Mouse (Mus musculus): Measurements from ENCODE around the gene Abat.

Abat gene

GRCm38 (mm10) chr16:8513236-8513906 is at the start of gene Abat:
Gene Abat, plus strand, starts transcription at chr16:8513429.
- DNase-seq (ENCODE audit: low spot score), result peak; percentile 95

- no peak for DNase-seq (ENCODE audit: low spot score)
These were observed 43.1 kb upstream of the Abat start for GRCm38 (mm10) chr16:8470132-8470531.

GRCm38 (mm10) chr16:8470603-8471481 is 42.4 kb upstream of the Abat start, which contains the start of gene Mettl22:
Gene Mettl22, plus strand, starts transcription at chr16:8470788.
- peak; percentile 94 for DNase-seq (ENCODE audit: low spot score)

- DNase-seq (ENCODE audit: low spot score), result no peak
These were observed 25.7 kb upstream of the Abat start for GRCm38 (mm10) chr16:8487396-8488005.

GRCm38 (mm10) chr16:8489340-8489739 is 23.9 kb upstream of the Abat start:
- DNase-seq (ENCODE audit: low spot score), result no peak

- DNase-seq (ENCODE audit: low spot score), result peak; percentile 32
These were observed 21.3 kb upstream of the Abat start for GRCm38 (mm10) chr16:8491743-8492490.

- peak; percentile 90 for DNase-seq (ENCODE audit: low spot score)
These were observed 19.0 kb upstream of the Abat start for GRCm38 (mm10) chr16:8494268-8494667.

- DNase-seq (ENCODE audit: low spot score), result no peak
These were observed 16.3 kb upstream of the Abat start for GRCm38 (mm10) chr16:8496967-8497366.

- DNase-seq (ENCODE audit: low spot score), result no peak
These were observed 9.0 kb upstream of the Abat start for GRCm38 (mm10) chr16:8504271-8504670.

GRCm38 (mm10) chr16:8509894-8510293 is 3.3 kb upstream of the Abat start:
- DNase-seq (ENCODE audit: low spot score), result no peak

- DNase-seq (ENCODE audit: low spot score), result no peak
These were observed 399 bp upstream of the Abat start for GRCm38 (mm10) chr16:8512830-8513229.

- DNase-seq (ENCODE audit: low spot score), result no peak
These were observed 951 bp downstream of the Abat start for GRCm38 (mm10) chr16:8514180-8514579.

- DNase-seq (ENCODE audit: low spot score), result no peak
These were observed 7.3 kb downstream of the Abat start for GRCm38 (mm10) chr16:8520525-8520924.

GRCm38 (mm10) chr16:8521322-8521721 is 8.1 kb downstream of the Abat start:
- no peak for DNase-seq (ENCODE audit: low spot score)

GRCm38 (mm10) chr16:8523480-8524144 is 10.4 kb downstream of the Abat start:
- no peak for DNase-seq (ENCODE audit: low spot score)

- no peak for DNase-seq (ENCODE audit: low spot score)
These were observed 11.1 kb downstream of the Abat start for GRCm38 (mm10) chr16:8524163-8524847.

GRCm38 (mm10) chr16:8525293-8525692 is 12.1 kb downstream of the Abat start:
- DNase-seq (ENCODE audit: low spot score), result no peak

- DNase-seq (ENCODE audit: low spot score), result no peak
These were observed 12.6 kb downstream of the Abat start for GRCm38 (mm10) chr16:8525877-8526276.

GRCm38 (mm10) chr16:8529389-8529788 is 16.2 kb downstream of the Abat start:
- no peak for DNase-seq (ENCODE audit: low spot score)

- DNase-seq (ENCODE audit: low spot score), result no peak
These were observed 16.8 kb downstream of the Abat start for GRCm38 (mm10) chr16:8530018-8530417.

- DNase-seq (ENCODE audit: low spot score), result no peak
These were observed 19.2 kb downstream of the Abat start for GRCm38 (mm10) chr16:8532461-8532860.

All from embryo, embryonic 10 days (tissue).